Mouse (Mus musculus) limb, embryonic 11.5 days (tissue): ENCODE measurements around the gene Nmbr. TPM values are rescaled to one million over a fixed set of nuclear protein-coding genes. Genes with fewer than 3 reads are reported as not detected.

Experiments
- ATAC-seq: fragments of 200-750 bp; cut with Nextera tagmentation; 2 replicates; pipeline ENCODE4 v1.8.0; 2017; ENCODE audit warnings: low read depth; ENCODE audit not compliant: insufficient number of reproducible peaks, low FRiP score, low TSS enrichment
- DNase-seq: peaks from one replicate; pipeline ENCODE4 v3.0.0-alpha.2; 2015; ENCODE audit warnings: low spot score
- H3K27ac ChIP-seq: fragments of 300-500 bp; sonication (generic); replicated peaks from 2 replicates; pipeline ENCODE4 v1.5.1; 2014; ENCODE audit warnings: low read depth, mild to moderate bottlenecking, low read length
- H3K27me3 ChIP-seq: fragments of 300-500 bp; sonication (generic); 2 replicates; pipeline ENCODE4 v1.6.1; 2014; ENCODE audit warnings: mild to moderate bottlenecking, low read length, mixed read lengths; ENCODE audit not compliant: control insufficient read depth, insufficient read depth
- H3K36me3 ChIP-seq: fragments of 300-500 bp; sonication (generic); 2 replicates; pipeline ENCODE4 v1.6.1; 2014; ENCODE audit warnings: mild to moderate bottlenecking, low read length, moderate library complexity, mixed read lengths; ENCODE audit not compliant: control insufficient read depth, insufficient read depth
- H3K4me1 ChIP-seq: fragments of 300-500 bp; sonication (generic); 2 replicates; pipeline ENCODE4 v1.6.1; 2014; ENCODE audit warnings: low read length, mixed read lengths; ENCODE audit not compliant: control insufficient read depth, insufficient read depth
- H3K4me2 ChIP-seq: fragments of 300-500 bp; sonication (generic); 2 replicates; pipeline ENCODE4 v1.6.1; 2014; ENCODE audit warnings: low read depth, mild to moderate bottlenecking, moderate library complexity; ENCODE audit not compliant: severe bottlenecking
- H3K4me3 ChIP-seq: fragments of 300-500 bp; sonication (generic); 2 replicates; pipeline ENCODE4 v1.5.1; 2014; ENCODE audit warnings: low read depth, low read length
- H3K9ac ChIP-seq: fragments of 300-500 bp; sonication (generic); 2 replicates; pipeline ENCODE4 v1.6.1; 2014; ENCODE audit warnings: mild to moderate bottlenecking, low read length
- H3K9me3 ChIP-seq: fragments of 300-500 bp; sonication (generic); 2 replicates; pipeline ENCODE4 v1.6.1; 2016; ENCODE audit warnings: low read length; ENCODE audit not compliant: control insufficient read depth
- WGBS: fragments of 180-500 bp; shearing (Covaris S2); extraction: QIAGEN DNeasy Blood & Tissue Kit; methylation state at CpG from one replicate; pipeline ENCODE4 v1.1.7; 2014; 5-methylcytosine and 5-hydroxymethylcytosine counted together
- polyA plus RNA-seq: library from polyadenylated mRNA; unstranded; fragments of >200 nt; fragmentation: Nextera tagmentation; extraction: Ambion mirVana; gene quantifications from 2 replicates; pipeline ENCODE4 v1.2.1, GENCODE M21; 2014

Gene Nmbr
- polyA plus RNA-seq, 1 experiment from 2014 or later = not detected

GRCm38 (mm10) chr10:14816970-14817369, 111.6 kb downstream of the Nmbr start:
- no peaks in the 10 kb centered on the region for H3K36me3 ChIP-seq
- H3K27ac ChIP-seq = no peak overlapping the region
- no peaks in the 10 kb centered on the region for H3K4me1 ChIP-seq
- DNase-seq (no peak), ATAC-seq (no peak)
- H3K4me3 ChIP-seq = no peak overlapping the region
- no peak overlapping the region for H3K9ac ChIP-seq
- WGBS = 73% methylated on average over 4 of the region's 4 CpGs
- H3K27me3 ChIP-seq = no peaks in the 10 kb centered on the region
- no peak overlapping the region for H3K4me2 ChIP-seq
- H3K9me3 ChIP-seq = no peaks in the 10 kb centered on the region

Other genes with a start within 250 kb of the Nmbr start
- 1.1 and 1.6 TPM in 2 replicates for gene Adgrg6, start 159.9 kb upstream of the Nmbr start, polyA plus RNA-seq
- 109 and 114 TPM in 2 replicates for gene Vta1, start within 50 bp of the Nmbr start, polyA plus RNA-seq
- gene Gje1, start 12.6 kb downstream of the Nmbr start, polyA plus RNA-seq = 0.20 TPM in 1 of 2 replicates, not detected in the other